Mouse (Mus musculus): Measurements from ENCODE around the gene Tenm2.

Gene Tenm2

DNA sequence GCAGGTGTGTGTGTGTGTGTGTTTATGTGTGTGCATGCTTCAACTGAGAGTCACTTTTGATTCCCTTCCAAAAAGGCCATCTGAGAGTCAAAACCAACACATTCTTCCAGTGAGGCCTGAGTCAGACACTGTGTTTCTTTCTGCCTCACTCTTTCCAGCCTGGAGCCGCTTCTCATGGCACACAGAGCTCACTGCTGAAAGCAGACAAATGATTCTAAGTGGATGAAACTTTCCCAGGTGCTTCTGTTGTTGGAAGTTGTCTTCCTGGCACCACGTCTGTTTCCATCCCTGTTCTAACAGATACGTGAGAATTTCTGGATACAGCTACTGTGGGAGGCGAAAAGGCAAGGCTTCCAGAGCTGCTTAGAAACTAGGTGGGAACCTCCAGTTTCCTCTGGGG lies 747.1 kb downstream of the Tenm2 start:
- no peak for DNase-seq (ENCODE audit: low read depth, low spot score)

DNA sequence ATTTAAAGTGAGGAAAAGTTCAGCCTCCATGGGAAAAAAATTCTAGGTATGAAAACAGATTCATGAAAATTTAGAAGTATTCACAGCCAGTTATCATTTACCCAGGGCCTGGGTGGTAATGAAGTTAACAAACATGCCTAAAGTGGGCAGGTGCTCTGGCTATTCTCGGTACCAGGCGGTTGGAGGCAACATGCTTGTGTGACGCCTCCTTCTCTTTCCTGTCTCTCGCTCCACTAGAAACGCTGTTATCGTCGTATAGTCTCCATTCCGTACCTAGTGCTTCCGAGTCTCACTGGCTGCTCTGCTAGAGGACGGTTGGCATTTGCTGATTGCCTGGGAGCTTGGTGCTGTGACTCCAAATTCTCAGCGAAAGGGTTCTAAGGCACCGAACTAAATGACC lies 749.7 kb downstream of the Tenm2 start:
- DNase-seq (ENCODE audit: low read depth, low spot score), result no peak

DNA sequence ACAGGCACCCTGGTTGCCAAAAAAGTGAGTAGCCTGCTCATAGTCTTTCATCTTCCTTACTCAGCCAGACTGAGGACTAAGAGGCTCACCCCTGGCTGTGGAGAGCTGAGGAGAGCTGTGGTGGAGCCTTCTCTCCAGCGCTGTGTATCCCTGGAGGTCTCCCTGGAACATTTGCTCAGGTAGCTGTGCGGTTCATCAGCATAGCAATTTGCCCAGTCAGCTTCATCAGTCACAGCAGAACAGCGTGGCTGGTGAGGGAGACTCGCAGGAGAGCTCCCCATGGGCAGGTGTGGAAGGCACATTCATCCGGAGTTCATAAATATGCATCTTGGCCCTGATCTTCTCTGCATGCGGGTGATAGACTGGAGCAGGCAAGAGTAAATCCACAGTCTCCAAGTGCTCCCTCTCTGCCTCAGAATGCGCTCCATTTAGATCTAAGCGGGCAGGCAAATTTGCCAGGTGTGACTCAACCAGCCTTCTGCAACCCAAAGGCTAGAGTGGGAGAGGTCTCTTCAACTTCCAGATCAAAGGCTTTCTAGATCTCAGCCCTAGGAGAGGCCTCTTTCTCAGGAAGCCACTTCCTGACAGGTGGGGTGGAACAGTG lies 751.2 kb downstream of the Tenm2 start:
- no peak for DNase-seq (ENCODE audit: low read depth, low spot score)

DNA sequence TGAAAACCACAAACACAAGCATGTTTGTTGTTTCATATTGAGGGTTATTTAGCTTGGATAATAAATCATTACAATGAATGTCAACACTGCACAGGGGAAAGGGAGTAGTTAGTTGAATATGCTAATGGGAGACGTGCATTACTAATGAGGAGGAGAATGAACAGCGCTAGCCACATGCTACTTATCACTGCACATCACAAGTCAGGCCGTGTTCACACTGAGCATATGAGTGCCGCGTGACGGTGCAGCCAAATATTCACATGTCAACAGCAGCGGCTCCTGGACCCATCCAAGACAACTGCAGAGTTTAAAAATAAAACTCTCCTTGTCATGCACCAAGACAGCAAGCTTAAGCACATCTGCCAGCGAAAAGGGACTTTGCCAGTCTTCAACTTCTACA lies 753.6 kb downstream of the Tenm2 start:
- DNase-seq (ENCODE audit: low read depth, low spot score), result no peak

DNA sequence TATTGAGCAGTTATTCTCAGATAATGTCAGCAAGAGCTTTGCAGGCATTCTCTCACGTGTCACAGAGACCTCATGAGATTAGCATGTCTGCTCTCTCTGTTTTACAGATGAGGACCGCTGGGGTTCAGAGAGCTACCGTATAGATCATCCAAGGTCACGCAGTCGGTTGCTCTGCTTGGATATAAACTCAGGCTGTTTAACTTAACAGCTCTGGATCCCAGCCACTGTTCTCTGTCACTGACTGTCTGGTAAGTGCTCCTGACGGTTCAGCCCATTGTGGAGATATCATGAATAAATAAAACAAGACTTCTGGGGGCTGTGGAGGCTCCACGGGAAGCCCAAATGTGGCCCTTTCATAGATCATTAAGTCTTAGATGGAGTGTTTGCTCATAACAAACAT lies 754.2 kb downstream of the Tenm2 start:
- no peak for DNase-seq (ENCODE audit: low read depth, low spot score)

DNA sequence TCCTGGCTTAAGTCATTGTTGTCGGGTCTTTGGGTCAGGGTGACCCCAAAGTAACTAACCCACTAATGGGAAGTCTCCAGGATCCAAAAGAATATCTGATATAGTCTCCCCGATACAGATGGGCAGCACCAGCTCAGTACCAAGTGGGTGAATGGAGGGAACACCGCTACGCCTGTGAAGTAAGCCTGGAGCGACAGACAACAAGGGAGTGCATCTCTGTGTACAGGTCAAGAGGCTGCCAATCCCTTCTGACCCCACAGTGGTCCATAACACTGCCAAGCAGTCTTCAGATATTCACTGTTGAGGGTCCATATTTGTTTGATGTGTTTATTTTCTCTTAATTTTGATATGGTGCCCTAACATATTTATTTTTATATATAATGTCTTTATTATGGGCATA lies 754.7 kb downstream of the Tenm2 start:
- DNase-seq (ENCODE audit: low read depth, low spot score), result no peak

DNA sequence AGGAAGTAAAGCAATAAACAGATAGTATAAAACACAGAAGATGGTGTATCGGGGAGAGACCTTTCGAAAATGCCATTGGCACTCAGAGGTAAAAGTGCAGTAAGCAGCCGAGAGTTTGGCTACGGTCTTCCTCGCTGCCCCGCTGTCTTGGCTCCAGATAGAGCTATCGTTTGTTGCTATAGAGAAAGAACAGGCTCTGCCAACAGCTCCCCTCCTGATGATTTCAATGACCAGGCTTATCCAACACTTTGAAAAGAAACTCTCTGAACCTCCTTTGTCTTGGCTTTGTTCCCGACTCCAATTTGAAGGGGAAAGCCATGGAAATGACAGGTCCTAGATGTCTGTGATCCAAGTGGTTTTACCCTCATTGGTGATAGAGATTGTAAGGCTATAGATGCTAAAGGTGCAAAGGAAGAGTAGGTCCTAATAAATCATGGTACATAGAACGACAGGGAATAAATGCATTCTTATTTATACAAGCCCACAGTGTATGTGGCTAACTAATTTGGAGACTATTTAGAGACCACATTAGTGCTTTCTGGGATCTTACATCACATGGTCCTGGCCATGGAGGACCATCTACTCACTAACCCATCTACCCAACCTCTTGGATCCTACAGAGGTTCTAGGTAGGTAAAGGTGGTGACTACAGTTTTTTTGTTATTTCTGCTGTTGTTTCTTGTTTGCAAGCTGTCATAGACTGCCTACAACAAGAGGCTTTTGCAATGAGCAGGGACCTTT lies 765.8 kb downstream of the Tenm2 start:
- DNase-seq (ENCODE audit: low read depth, low spot score), result no peak

DNA sequence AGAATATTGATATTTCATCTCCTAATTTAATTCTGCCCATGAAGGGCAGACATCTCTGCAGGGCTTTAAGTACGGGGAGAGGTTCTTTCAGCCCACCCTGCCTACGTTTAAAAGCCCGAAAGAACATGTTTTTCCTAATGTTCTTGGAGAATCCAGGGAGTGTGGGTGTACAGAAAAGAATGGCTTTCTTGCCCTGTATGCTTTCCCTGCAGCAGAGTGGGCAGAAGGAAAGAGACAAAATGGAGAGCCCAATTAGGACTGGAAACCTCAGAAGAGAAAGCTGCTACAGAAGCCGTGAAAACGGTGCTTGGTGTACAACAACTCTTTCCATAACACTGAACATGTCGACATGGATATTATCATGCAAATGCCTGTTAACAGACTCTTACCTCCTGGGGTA lies 777.3 kb downstream of the Tenm2 start:
- no peak for DNase-seq (ENCODE audit: low read depth, low spot score)

DNA sequence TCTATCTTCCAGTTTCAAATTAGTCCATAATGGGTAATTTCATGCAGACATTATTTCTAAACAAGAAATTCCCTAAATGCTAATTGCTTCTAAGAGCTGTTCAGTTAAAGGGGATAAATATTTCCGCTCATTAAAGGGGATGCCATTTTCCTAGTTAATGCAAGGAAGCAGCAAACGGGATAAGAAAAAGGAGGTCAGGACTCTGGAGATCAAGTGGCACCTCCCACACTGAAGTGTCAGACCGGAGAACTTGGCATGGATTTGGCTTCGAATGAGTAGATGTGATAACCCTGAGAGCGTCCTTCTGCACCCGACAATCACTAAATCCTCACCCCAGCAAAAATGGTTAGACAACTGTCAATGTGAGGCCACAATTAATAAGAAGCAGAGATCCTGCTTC lies 781.7 kb downstream of the Tenm2 start:
- DNase-seq (ENCODE audit: low read depth, low spot score), result no peak

DNA sequence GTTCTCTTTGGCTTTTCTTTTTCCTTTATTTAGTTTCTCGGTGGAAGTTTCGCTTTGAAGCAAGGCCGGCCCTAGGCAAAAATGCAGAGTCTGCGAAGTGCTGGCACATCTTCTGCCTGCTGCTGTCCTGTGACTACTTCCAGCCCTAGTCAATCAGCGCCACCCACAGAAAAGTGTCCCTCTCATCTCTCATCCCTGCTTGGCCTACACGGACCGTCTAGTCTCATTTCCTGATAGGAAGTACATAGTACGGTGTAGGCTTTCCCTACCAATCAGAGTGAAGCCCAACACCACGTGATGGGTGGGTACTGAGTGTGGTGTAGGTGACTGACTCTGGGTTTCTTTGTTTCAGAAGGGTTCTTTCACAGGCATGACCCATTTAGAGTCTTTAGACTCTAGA lies 783.3 kb downstream of the Tenm2 start:
- DNase-seq (ENCODE audit: low read depth, low spot score), result no peak

DNA sequence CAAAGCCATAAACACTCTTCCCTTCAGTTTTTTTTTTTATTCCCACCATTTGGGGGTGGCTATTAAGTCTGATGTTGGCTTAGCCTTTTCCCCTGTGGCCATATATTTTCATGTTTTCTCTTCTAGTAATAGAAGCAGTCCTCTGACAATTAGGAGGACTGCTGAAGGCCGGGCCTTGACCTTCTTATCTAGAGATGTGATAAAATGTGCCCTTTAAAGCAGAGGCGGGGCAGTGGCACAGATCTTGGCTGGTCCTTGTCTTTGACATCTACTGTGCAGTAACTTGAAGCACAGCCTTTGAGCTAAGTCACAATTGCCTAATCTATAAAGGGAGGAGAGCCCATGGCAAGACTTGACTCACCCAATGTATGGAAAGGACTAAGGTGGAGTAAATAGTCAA lies 789.4 kb downstream of the Tenm2 start:
- DNase-seq (ENCODE audit: low read depth, low spot score), result no peak

DNA sequence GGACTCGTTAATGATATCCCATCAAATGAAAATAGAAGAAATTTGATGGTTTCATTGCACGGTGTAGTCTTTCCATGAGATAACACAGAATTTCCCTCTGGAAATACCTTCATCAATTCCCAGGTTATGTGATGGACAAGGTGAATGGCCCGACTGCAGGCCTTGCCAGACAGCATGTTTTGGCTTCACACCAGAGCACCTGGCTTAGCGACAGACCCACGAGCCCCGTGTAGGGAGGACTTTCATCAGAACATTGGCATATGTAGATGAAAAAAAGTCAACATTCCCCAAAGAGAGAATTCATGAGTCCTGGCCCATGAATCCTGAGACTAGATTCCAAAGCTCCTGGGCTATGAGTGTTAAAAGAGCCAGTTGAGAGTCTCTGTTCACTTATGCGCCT lies 791.9 kb downstream of the Tenm2 start:
- DNase-seq (ENCODE audit: low read depth, low spot score), result no peak

DNA sequence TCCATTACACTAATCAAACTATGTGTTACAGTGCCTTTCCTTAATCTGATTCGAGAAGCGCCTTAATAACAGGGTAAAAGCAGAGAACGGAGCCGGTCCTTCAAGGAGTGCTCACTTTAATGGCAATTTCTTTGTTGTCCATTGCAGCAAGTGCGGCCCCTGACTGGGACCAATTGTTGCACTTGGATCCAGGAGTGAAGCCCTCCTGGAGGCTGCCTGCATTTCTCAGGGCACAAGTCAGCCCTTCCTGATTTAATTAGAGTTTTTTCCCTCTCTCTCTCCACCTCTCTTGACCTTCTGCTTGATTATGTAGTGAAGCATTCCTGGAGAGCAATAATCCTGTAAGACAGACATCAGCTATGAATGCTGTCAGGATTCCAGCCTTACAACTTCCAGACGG lies 794.0 kb downstream of the Tenm2 start:
- peak; percentile 22 for DNase-seq (ENCODE audit: low read depth, low spot score)

DNA sequence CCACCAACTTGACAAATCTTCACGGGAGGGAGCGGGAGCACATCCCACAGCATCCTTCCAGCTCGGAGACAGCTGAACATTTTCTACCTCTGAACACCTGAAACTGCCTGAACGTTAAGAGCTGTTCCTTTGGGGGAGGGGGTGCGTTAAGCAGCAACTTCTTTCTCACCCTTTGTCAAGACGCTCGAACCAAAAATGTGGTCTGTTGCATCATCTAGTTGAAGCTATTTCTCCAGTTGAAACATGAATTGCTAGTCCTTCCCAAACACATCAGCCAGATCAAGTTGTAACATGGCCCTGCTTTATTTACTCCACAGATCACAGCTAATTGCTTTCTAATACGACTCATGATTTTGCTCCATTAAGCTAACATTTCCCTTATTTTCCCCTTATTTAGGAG lies 799.5 kb downstream of the Tenm2 start:
- DNase-seq (ENCODE audit: low read depth, low spot score), result no peak

DNA sequence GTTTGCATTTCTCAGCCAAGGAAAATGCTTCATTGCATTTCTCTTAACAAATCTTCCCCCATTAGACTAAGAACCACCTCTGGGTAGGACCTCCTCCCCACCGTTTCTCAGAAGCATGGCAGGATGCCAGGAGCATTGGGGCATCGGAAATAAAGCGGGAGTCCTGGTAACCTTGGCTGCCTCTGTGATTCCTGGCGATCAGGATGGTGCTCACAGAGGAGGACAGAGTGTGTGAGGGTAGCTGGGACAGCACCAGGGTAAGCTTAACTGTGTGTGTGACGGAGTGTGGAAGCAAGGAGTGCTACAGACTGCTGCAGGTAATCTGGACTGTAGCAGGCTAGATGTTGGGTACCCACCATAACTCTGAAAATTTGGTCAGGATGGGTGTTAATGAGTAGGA lies 806.8 kb downstream of the Tenm2 start:
- DNase-seq (ENCODE audit: low read depth, low spot score), result no peak

DNA sequence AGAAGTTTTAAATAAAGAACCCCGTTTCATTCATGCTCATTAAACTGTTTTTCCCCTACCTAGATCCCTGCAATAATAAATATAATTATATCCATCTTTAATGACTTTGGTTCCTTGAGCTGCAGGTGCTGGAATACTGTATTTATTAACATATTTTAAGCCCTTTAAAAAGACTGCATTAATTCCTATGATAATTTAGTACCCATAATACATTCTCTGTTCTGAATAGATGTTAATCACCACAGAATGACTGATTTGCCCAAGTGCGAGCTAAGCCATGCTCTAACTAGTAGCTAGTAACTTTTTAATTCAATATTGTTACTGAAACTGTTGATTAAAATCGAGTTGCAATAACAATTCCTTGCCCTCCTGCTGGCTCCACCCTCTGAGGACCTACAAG lies 810.8 kb downstream of the Tenm2 start:
- no peak for DNase-seq (ENCODE audit: low read depth, low spot score)

DNA sequence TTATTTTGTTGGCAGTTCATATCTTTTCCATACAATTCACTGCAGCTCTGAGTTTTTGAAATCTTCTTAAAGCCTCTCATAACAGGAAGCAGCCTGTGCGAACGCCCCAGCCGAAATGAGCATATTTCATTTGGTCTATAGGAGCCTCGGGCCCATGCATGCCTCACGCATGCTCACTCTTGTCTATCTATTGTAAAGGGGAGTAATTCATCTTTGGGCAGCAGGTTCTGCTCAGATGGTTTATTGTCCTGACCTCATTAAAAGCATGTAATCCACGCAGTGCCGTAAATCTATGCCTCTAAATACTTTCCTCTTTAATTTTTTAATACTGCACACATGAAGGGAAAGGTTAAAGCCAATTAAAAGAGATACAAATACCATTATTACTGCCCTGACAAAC lies 815.7 kb downstream of the Tenm2 start:
- no peak for DNase-seq (ENCODE audit: low read depth, low spot score)

DNA sequence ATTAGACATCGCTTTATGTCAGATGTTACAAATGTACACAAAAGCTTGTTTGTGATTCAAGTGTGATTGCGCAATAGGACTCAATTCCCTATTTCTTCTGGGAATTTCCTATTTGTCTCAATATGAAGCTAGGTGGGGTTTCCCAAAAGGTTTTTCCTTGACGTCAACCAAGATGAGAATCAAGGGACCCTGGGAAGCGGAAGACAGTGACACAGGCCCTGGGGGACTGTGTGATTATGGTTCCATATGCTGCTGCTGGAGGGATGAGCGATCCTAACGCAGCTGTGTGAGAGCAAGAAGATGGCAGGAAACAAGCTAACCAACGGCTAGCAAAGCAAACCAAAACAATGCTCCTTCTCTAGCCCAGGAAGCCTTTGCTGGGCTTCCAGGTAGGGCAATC lies 820.5 kb downstream of the Tenm2 start:
- no peak for DNase-seq (ENCODE audit: low read depth, low spot score)

DNA sequence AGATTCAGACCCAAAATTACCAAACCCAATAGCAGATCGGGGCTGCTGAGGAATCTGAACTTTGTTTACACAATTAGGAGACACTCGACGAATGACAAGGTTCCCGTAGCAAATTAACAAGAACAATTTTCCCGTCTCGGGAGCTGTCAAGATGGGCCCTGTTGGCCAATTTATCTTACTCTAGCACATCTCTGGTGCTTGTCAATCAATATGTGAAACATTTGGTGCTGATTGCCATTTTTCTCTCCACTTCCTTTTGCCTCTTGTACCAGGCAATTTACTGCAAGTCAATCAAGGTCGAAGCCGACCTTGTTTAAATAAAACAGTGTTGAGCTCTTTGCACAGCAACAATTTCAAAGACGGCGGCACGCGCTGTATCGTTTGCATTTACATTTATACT lies 824.9 kb downstream of the Tenm2 start:
- DNase-seq (ENCODE audit: low read depth, low spot score), result no peak

DNA sequence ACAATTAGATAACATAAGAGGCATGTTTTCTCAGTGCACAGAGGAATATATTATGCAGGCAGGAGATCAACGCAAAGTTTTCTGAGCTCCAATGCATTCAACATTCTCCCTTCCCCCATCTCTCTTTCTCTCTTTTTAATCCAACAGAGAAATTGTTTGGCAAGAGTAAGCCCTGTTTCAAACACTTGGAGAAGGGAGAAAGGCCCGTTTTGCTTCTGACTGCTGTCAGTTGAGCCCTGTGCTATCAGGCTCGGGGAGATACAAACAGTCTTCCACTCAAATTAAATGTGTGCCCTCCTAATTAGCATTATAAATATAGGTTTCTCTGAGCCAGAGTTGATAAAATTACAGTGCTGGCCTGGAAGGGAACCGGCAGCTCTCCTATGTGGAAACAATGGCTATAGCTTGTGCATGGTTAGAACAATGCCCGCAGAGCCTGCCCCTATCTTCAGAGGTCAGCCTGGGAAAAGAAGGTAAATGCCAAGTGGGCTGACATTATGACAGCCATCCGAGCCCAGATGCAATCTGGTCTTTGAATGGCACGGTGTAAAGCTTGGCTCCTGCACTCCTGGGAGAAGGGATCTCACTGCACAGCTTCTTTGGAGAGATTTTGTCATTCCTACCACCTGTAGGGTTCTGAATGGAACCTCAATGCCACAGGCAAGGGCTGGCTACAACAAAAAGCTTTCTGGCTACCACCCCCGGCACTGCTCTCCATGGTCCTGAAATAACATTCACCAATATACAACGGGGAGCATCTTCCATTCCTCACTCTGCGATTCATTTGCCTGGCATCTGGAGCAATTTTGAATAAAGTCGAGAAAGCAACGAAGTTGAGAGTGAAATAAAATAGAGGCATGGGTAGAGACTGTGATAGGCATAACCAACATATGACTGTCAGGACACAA lies 839.7 kb downstream of the Tenm2 start:
- peak; percentile 65 for DNase-seq (ENCODE audit: low read depth, low spot score)

DNA sequence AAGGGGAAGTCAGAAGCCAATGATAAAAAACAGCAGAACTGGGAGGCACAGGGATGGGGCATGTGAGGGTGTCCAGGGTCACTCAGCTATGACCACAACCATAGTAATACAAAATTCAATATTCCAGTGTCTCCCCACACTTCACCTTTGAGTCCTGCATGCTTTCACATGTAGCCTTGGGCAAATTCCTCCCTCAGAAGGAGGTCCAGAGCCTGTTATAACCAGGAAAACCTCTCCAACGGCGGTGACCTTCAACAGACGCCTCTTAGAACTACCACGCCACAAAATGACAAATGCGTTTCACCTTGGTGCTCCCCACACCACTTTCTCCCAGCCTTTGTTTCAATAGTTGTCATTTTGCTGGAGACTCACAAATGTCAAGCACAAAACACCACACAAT lies 851.1 kb downstream of the Tenm2 start:
- DNase-seq (ENCODE audit: low read depth, low spot score), result no peak

DNA sequence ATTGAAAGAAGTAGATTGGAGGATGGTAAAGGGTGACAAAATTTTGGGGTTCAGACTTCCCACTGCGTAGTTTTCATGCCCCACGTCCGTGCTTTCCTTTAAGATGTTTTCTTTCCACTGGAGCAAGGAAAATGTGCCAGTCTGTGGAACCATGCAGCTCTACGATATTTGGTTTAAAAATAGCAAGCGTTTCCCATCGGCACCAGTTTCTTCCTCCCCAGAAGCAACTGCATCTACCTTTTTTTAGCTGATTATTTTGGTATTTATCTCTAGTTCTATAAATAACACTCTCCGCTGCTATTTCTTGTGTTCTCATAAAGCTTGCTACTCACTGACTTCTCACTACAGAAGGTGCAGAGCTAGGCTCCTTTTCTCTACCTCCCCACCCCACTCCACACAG lies 864.0 kb downstream of the Tenm2 start:
- no peak for DNase-seq (ENCODE audit: low read depth, low spot score)

DNA sequence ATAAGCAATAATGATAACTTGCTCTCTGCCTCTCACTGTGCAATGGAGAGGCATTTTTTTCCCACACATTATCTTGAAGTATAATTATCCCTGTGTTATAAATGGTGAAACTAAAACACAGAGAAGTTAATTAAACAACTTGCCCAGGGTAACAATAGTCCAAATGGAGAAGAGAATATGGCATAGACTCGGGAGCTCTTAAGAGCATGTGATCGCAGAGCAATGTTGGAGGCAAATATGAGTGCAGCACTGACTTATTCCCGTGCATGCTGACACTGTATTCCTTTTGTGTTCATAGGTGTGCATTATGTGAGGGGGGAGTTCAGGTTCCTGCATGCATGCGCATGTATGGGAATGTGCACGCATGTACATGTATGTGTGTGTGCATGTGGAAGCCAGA lies 870.7 kb downstream of the Tenm2 start:
- DNase-seq (ENCODE audit: low read depth, low spot score), result no peak

Data from mesoderm, embryonic 11.5 days (tissue).